Mouse (Mus musculus): ENCODE results near the gene Ehd4.

DNA sequence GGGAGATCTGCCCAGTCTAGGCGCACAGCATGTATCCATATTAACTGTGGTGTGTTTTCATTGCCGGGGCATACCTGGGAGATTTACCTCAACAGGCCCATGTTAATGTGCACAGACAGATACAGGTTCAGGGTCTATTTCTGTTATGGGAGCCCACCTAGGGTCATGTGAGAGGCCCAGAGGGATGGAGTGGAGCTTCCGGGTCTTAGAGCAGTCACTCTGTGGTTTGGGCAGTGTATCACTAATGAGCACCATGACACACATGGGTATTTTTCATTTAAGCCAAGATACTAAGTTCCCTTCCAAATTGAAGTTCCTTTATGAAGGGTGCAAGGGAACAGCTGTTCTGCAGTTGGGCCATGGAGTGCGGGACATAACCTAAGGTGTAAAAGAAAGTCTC lies 59.2 kb downstream of the Ehd4 start:
- TF ChIP-seq POLR2A (IDR thresholded peaks at IDR 0.05; ENCODE audit: borderline replicate concordance, extremely low read depth, insufficient read depth, insufficient read length, poor library complexity, severe bottlenecking) (no peak), CTCF (IDR thresholded peaks at IDR 0.05; ENCODE audit: borderline replicate concordance, extremely low read depth, insufficient read depth, insufficient read length) (no peak)
